Mouse (Mus musculus) mouse embryonic stem cell (cell line): ENCODE results near the gene Rhd.
"Not testable (repeated sequence)": the region's sequence is repeated elsewhere in the genome, so short reads cannot be mapped to it uniquely, and the experiment has no call there.

Experiments used
- in situ Hi-C, 2 experiments: fragments of 300-500 bp; cut with MboI; formaldehyde crosslinking; loops; 1 replicate in 1 of 2; 3 replicates in 1 of 2; pipeline ENCODE4 v1.14.3; 2019 to 2020; ENCODE audit warnings: low sequenced_read_pairs in 2 of 2, low pct_unique_long_range_greater_than_20kb in 1 of 2, mixed read lengths in 1 of 2; ENCODE audit not compliant: unreplicated experiment in 1 of 2

Gene Rhd

GRCm38 (mm10) chr4:134880041-134880440, 15.7 kb downstream of the Rhd start:
- in situ Hi-C loops: no loop called here

- in situ Hi-C loops: no loop called here
These were observed 18.9 kb downstream of the Rhd start for GRCm38 (mm10) chr4:134883266-134883665.

- in situ Hi-C loops: no loop called here
These were observed 19.5 kb downstream of the Rhd start for GRCm38 (mm10) chr4:134883808-134884207.

GRCm38 (mm10) chr4:134884364-134884763, 20.0 kb downstream of the Rhd start:
- in situ Hi-C loops: no loop called here

- in situ Hi-C loops: no loop called here
These were observed 27.8 kb downstream of the Rhd start for GRCm38 (mm10) chr4:134892096-134892495.

GRCm38 (mm10) chr4:134897256-134897655, 32.9 kb downstream of the Rhd start:
- in situ Hi-C loops: no loop called here

GRCm38 (mm10) chr4:134901126-134901525, 36.8 kb downstream of the Rhd start:
- in situ Hi-C loops: no loop called here

- in situ Hi-C loops: no loop called here
These were observed 38.7 kb downstream of the Rhd start for GRCm38 (mm10) chr4:134903046-134903445.

GRCm38 (mm10) chr4:134911406-134911805, 47.1 kb downstream of the Rhd start:
- in situ Hi-C loops: not testable (repeated sequence)

- in situ Hi-C loops: no loop called here
These were observed 49.1 kb downstream of the Rhd start for GRCm38 (mm10) chr4:134913413-134913812.

- in situ Hi-C loops: no loop called here
These were observed 50.0 kb downstream of the Rhd start for GRCm38 (mm10) chr4:134914122-134914863.

- in situ Hi-C loops: no loop called here
These were observed 50.5 kb downstream of the Rhd start, which contains the start of gene Tmem50a for GRCm38 (mm10) chr4:134914864-134915209. Gene Tmem50a, minus strand, starts transcription at chr4:134915024.

GRCm38 (mm10) chr4:134915223-134916050, 51.1 kb downstream of the Rhd start:
- in situ Hi-C loops: no loop called here

GRCm38 (mm10) chr4:134917194-134917593, 52.9 kb downstream of the Rhd start:
- in situ Hi-C loops: no loop called here

- in situ Hi-C loops: no loop called here
These were observed 54.0 kb downstream of the Rhd start for GRCm38 (mm10) chr4:134918381-134918780.

- in situ Hi-C loops: no loop called here
These were observed 55.6 kb downstream of the Rhd start for GRCm38 (mm10) chr4:134919733-134920540.

- in situ Hi-C loops: no loop called here
These were observed 56.3 kb downstream of the Rhd start for GRCm38 (mm10) chr4:134920631-134921030.

- in situ Hi-C loops: no loop called here
These were observed 57.4 kb downstream of the Rhd start for GRCm38 (mm10) chr4:134921703-134922102.
